Mouse (Mus musculus): ENCODE measurements around the gene Fgr. TPM values are rescaled to one million over a fixed set of nuclear protein-coding genes. Genes with fewer than 3 reads are reported as not detected.

Fgr gene
- total RNA-seq, 1 experiment from 2014 or later = 0.78 TPM

DNA sequence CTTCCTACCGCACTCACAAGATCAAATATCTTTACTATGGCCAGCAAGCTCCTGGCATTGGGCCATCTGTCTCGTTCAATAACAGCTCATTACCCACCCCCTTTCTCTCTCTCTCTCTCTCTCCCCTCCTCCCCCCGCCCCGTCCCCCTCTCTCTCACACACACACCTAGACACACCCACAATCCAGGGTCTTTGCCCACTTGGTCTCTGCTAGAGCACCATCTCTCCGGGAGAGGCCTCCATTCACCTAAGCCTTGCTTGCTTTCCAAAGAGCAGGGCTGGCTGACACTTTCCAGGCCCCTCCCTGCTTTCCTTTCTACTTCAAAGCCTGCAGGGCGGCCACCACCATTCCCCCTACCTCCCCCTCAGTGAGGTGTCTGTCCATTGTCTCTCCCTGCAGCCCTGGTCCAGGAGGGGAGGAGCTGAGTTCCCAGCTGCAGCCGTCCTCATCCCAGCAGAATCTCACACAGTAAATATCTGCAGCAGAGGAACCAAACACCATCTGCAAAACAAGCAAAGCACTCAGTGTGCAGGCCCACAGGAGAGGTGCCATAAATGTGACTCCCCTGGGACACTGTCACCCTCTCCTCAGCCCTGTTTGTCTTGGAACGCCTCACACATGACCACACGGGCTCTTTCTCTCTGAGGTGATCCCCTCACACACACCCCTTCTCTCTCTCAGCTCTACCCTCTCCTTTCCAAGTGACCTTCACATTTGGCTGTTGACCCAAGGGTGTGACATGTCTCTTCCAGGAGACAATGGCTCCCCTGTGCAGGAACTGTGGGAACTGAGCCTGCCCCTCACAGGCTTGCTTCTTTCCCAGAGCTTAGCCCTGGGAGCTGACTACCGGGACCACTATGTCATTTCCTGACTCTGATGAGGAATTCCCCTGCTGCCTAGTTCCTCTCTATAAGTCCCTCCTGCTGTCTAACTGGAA lies 14.9 kb upstream of the Fgr start:
- DNase-seq = peak; percentile 54

DNA sequence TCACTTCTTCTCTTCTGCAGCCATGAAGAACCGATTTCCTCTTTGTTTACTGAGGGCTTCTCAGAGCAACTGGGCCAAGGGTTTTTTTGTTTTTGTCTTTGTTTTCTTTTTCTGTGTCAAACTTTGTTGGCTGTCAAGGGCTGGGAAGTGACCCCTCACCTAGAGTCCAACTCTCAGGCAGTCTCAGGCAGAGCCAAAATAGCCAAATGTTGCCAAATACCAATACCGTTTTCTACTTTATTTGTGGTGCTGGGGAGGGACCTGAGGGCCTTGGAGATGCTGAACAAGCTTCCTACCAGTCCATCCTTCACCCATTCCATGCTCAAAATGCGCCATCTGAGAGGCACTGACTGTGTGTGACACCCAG lies 14.2 kb upstream of the Fgr start:
- no peak for DNase-seq

DNA sequence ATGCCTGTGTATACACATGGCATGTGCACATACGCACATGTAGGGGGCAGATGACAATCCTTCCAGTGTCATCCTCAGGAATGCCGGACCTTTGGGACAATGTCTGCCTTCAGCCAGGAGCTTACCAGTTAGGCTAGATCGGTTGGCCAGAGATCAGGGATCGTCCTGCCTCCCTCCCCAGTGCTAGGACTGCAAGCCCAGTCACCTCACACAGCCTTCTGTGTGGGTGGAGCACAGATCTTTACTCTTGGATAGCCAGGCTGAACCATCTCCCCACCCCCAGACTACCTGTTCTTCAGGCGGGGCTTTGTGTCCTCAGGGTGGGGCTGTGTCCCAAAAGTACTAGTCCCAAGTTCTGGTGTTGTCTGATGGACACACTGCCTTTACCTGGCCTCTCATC lies 13.6 kb upstream of the Fgr start:
- peak; percentile 47 for DNase-seq

DNA sequence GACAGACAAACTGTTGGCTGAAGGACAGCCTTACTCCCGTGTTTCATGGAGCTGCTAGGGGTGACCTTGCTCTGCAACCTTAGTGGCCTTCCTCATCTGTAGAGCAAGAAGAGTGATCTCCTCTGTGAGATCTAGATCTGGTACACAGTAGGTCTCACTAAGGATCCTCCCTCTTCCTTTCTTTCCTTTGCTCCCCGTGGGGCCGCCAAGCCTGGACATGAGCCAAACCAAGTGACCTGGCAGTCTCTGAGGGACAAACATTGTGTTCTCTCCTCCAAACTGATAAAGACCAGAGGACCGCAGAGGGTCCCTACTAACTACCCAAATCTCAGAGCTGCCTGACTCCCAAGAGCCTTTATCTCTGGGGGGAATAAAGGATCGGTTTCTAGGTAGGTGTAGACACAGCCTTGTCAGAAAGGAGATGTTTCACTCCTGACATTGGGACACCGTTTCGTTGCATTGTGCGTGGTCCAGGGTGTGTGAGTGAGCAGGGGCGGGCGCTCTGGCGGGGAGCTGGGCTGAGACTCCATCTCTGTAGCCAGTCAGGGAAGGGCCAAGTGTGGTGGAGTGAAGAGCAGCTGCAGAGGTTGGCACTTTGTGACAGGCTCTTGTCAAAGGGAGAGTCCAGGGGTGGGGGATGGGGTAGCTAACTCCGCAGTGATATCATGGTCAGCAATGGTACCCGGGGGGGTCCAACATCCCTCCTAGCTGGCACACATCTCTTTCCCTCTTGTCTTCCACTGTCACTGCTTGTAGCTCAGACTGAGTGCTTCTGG lies 12.8 kb upstream of the Fgr start:
- peak; percentile 84 for DNase-seq

DNA sequence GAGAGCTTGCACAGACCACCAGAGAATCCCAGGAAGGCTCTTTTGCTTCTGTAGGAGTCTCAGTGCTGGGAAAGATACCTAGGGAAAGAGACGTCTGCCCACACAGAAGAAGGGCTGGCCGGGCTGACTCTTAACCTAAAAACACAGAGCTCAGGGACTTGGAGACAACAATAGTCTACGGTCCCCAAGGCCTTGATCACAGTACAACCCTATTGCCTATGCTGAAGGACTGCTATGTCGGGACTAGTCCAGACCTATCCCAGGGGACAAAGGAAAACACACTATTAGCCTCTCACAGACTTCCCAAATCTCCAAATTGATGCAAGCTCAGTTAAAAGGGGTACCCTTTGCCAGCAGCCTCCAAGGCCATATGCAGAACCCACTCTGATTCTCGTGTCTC lies 12.0 kb upstream of the Fgr start:
- DNase-seq = no peak

DNA sequence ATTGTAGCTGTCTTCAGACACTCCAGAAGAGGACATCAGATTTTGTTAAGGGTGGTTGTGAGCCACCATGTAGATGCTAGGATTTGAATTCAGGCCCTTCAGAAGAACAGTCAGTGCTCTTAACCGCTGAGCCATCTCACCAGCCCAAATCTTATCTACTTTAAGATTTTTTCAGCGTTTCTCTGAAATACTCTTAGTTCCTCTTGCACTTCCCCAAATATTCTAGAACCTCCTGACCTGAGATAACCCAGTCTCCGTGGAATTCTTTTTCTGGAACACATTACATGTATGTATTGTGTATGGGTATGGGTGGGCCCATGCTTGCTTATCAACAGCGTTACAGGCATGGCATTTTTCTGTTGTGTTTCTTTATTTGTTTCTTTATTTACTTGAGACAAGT lies 11.3 kb upstream of the Fgr start:
- no peak for DNase-seq

DNA sequence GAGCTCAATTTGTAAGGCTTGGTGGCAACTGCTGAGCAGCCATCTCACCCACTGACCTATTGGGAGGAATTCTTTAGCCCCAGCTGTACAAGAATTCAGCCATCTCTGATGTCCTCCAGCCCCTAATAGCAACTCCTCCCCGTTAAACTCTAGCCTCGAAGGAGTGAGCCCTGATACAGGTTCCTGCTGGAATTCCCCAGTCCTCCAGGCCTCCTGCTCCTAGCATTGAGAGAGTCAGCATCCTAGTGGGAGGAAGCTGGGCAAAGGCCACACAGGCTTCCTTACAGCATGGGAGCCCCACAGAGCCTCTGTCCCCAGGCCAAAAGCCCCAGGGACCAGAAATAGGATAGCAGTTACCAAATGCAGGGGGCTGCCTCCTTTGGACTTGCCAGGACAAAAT lies 10.5 kb upstream of the Fgr start:
- DNase-seq = no peak

DNA sequence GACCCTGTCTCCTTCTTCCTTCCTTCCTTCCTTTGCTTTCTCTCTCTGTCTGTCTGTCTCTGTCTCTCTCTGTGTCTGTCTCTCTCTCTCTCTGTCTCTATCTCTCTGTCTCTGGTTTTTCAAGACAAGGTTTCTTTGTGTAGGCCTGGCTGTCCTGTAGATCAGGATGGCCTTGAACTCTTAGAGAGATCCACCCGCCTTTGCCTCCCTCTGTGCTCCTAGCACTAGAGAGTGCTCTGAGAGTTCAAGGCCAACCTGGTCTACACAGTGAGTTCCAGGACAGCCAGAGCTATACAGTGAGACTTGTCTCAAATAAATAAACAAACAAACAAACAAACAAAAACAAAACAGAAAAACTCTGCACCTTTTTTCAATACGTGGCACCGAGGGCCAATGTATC lies 9.8 kb upstream of the Fgr start:
- no peak for DNase-seq

DNA sequence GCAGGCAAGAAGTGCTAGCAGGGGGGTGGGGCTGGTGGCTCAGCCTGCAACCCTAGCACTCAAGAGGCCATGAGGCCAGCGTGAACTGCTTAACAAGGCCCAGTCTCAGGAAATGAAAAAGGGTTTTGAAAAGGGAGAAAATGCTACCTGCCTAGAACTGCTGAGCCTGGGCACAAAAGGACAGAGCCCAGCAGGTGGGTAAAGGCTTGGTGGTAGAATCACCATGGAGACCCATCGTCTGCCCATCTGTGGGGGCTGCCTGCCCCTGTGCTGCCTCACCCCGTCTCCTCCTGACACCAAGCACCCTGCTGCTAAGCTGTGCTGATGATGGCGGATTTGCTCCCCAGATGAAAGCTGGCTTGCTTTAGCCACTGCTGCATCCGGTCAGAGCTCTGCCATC lies 9.4 kb upstream of the Fgr start:
- DNase-seq = no peak

DNA sequence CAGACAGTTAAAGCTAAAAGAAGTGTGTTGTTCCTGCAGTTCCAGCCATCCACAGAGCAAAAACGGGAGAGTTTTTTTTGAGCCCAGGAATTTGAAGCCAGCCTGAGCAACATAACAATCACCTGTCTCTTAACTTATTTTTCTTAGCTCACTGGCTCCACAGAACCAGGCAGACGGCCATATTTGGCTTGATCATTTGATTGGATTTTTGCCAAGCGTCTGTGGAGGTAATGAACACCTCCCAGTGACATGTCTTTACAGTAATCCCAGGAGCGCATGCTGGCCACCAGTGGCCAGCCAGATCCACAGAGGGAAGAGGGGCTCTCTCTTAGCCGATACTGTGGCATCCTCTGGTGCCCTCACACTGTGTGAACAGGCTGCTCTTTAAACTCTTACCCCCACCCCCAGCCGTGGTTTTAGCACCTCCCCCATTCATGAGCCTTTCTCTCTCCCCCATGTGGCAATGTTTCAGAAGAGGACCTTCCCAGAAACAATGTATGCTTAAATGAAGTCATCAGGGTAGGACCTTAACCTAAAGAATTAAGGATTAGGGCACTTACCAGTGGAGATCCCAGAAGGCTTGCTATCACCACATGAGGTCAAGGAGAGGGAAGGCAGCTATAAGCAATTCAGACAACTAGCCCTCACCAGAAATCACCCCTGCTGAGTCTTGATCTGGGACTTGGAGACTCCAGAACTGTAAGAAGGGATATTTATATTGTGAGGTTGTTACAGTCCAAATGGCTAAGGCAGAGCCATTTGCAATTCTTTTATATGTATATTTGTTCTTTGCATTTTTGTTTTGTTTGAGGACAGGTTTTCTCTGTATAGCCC lies 5.6 kb upstream of the Fgr start:
- DNase-seq = no peak

DNA sequence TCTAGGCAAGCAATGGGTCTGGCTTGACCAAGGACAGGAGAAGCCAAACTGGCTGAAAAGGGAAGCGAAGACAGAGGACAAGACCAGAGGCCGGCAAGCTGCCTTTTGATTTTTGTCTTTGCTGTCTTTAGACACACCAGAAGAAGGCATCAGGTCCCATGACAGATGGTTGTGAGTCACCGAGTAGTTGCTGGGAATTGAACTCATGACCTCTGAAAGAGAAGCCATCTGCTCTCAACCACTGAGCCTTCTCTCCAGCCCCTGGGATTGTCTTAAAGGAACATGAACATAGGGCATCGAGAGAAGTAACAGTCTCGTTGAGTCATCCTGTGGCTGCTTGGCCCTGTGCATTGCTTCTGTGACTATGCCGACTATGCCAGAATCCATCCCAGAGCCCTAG lies 2.3 kb upstream of the Fgr start:
- DNase-seq = no peak

DNA sequence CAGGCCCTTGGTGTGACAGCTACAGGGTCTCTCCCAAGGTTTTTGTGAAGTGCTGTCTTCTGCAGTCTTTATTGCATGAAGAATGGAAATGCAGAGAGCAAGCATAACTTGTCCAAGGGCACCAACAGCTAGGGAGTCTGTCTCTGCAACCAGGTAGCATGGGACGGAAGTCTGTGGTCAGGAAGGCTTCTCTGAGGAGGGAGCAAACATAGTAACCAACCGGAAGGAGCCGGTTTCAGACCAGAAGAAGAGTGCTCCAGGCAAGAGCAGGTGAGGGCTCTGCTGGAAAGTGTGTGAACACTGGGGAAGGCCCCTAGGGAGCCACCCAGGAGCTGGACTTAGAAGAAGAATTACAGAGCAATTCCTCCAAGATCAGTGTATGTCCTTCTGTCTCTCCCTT lies 1.8 kb upstream of the Fgr start:
- no peak for DNase-seq

DNA sequence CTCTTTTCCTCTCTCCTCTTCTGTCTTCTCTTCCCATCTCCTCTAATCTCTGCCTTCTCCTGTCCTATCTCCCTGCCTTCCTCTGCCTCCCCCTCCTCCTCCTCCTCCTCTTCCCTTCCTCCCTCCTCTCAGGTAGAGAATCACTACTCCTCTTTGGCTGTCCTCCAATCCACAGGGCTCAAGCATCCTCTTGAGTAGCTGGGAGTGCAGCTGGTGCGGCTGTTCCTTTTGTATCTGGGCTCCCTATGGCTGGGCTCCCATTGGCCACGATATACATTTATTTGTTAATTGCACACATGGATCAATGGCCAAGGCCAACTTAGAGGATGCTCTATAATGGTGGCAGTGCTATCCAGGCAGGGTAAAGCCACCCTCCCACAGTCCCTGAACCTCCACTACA lies 1.3 kb upstream of the Fgr start:
- no peak for DNase-seq

DNA sequence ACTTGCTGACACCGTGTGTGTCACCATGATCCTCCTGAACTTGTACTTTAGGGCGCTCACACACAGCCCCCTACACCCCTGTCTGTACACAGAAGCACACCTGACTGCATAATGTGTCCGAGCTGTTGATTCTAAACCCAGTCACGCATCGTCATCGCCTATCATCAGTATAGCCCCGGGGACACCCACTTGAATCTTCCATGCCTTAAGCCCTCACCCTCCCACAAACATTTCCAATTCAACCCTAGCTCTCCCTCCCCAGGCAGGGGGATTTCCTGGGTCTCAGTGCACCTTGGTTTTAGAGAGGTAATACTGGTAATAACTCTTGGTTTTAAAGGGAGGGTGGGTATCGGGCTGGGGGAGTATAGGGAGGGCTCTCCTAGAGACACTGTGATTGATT lies 709 bp upstream of the Fgr start:
- no peak for DNase-seq

DNA sequence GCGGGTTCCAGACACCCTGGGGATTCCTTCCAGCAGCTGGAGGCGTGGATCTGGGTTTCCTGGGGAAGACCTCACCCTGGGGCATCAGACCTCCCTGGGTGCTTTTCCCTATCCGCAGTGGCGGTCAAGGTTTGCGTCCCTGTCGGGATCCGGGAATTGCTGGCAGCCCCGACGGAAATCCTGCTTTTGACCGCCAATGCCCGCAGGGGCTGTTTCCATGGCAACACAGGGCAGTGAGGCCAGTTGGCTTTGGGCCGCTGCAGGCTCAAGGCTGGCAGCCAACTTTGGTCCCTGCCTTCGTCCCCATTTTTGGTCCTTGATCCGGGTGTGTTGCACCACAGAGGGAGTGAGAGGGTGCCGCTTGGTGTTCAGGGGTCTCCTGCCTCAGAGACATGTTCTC lies 1.0 kb downstream of the Fgr start:
- peak; percentile 94 for DNase-seq

DNA sequence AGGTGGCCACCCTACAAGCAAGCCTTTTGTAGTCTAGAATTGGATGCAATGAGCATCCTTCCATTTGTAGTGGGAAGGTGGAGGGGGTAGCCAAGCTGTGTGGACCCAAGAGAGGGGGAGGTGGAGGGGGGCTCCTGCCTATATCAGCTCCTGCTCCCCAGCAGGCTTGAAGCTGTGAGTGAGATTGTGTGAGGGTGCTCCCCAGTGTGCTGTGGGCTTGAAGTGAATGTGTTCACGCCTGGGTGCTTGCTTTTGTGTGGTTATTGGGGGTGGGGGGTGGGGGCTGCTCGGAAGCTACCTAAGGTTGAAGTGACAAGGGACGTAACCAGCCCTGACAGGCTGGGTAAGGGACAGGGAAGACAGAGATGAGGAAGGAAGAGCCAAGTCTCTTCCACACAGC lies 1.9 kb downstream of the Fgr start:
- no peak for DNase-seq

DNA sequence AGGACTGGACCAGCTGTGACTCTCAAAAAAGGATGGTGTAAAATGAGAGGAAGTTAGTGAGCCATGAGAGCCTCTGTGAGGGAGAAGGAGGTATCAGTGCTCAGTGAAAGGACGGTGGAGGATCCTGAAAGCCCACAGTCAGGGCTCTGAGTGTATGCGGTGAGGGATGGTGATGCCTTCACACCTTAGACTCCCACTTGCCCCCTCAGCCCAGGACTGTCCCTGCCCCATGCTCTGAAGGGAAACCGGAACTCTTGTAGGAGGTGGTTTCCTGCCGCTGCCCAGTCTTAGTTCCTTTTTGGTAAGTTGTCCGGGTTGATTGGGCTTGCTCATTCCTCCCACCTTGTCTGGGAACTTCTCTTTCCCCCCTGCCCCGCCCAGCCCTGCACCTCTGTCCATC lies 2.8 kb downstream of the Fgr start:
- no peak for DNase-seq

DNA sequence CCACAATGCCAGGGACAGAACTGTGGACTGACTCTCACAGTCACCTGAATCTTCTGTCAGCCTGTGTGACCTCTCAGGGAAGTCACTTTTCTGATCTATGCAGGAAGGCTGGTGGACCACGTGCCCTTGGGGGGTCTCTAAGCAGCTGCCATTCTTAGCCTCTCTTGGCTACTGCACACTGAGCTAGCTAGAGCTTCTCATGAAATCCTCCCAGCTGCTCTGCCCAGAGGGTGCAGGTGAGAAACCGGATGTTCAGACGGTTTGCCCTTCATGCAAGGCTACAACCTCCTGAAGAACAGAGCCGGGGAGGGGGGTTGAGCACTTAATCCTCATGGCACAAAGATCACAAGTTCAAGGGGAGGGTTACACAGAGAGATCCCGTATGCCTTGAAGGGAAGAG lies 3.7 kb downstream of the Fgr start:
- DNase-seq = no peak

DNA sequence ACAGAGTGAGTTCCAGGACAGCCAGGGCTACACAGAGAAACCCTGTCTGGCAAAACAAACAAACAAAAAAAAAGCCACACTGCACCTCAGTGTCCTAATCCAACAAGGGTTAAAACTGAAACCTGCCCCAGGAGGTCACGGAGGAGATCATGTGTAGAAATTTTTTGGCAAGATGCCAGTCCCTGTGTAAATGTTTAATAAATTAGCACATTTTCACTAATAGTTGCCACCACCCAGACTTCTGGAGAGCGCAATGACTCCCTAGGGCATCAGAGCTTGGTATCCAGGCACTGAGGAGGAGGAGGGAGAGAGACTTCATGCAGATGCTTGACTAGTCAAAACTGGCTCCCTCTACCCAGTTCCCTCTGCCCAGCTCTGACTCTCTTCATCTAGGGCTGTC lies 5.3 kb downstream of the Fgr start:
- DNase-seq = no peak

DNA sequence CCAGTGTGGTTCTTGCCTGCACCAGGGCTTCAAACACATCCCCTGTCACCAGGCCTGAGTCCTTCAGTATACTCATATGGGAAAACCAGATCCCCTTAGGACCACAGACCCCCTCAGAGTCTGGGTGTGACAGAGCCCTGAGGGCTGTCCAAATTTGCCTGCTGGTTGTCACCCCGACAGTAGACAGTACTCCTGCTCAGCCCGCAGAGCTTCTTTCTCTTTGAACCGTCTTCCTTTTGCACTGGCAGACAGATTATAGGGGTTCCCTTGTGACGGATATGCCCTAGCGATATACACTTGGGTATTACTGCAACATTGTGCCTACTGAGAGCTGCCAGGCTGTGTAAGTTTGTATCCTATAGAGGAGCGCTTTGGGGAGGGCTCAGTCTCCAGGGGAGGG lies 7.7 kb downstream of the Fgr start:
- no peak for DNase-seq

DNA sequence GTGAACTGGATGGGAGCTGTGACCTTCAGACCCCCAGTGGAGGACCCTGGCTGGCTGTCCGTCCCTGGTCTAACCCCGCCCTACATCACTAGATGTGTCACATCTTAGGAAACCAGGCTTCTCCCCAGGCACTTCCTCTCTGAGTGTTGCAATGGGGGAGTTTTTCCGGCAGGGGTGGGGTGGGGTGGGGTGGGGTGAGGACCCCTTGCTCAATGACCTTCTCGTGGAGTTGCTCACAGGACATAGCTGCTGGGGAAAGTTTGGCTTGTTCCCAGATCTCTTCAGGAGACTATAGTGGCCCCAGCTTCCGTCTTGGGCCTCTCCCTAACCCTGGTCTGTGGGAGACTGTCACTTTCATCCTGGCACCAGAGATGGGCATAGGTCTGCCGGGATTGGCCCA lies 9.1 kb downstream of the Fgr start:
- DNase-seq = no peak

DNA sequence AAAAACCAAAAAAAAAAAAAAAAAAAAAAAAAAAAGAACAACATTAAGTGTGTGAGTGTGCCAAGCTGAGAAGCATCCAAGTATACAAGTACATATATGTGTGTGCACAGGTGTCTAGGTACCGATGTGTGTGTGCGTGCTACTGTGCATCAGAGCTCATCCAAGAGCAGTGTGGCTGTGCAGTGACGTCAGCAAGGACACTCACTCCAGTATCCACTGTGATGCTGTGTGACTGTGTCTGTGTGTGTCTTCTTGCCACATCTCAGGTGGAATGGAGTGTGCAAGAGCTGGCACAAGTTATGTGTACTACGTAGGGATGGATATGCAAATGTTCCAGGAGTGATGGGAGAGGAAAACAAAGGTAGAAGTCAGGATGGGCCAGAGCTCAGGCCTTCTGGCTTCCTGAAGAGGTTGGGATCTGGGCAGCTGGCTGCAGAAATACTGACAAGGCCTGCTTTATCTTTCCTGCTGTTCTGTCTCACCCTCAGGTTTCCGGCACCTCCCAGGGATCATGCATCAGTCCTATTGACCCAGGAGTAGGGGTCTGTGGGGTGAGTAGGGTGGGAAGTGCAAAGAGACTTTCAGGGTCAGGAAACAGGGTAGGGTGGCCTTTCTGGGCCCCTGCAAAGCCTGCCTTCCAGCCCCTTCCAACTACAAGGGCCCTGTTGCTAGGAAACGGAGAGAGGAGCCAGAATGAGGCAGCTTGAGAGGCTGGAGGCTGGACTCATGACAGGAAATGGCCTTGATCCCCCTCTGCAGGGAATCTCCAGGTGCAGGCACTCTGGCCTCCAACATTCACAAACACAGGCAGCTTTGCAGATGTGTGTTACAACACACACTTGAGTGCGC lies 10.0 kb downstream of the Fgr start:
- peak; percentile 57 for DNase-seq
